11 mouse cellular contexts compared by ENCODE assay signal in the genomic region with DNA sequence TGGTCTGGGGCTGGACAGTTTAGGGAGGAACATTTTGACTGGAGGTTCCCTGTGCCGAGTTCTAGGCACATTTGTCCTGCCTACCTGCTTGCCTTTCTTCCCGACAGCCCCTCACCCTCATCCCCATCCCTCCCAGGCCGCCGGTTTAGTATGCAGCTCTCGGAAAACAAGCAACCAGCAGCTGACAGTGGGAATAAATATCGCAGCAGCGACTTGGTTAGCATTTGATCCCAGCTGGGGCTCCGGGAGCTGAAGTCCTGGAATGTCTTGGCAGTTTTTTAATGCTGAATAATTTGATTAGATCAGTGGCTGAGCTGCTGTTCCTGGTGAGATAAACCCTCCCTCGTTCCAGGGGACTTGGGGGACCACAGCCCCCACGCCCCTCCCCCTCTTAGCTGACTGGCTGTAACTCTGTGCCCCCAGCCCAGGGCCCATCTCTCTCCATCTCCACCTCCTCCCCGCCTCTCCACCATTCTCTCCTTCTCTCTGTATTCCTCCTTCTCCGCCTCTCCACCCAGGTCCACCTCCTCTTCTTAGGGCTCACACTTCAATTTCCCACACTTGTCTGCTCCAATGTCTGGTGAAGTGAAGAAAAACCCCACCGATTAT. TPM values are rescaled to one million over a fixed set of nuclear protein-coding genes. Genes with fewer than 3 reads are reported as not detected.
A peak's percentile ranks its signal among the peaks of the same experiment; 100 is the strongest.
DNase-seq lines count a peak whose midpoint lies in the region; ATAC-seq lines count a peak whose summit lies in the region.
"Had no signal": no experiment of that assay in that cellular context is flagged by ENCODE, and none has a peak within 500 bp of the region (broad histone marks: within the 10 kb centered on the region; RNA-seq: fewer than 3 reads in every experiment).

No protein-coding gene starts in this region.

- no peak overlapping the region for H3K4me3 ChIP-seq in kidney, embryonic 16.5 days (ENCODE audit: low read length)
- no peak overlapping the region for H3K4me3 ChIP-seq in kidney, embryonic 14.5 days (ENCODE audit: low read length)
- no peak overlapping the region for H3K4me3 ChIP-seq in embryonic facial prominence, embryonic 13.5 days
- no peak overlapping the region for H3K4me3 ChIP-seq in heart, embryonic 16.5 days (ENCODE audit: low read length)
- H3K4me3 ChIP-seq in midbrain, embryonic 15.5 days, result no peak overlapping the region
- H3K4me3 ChIP-seq: limb, embryonic 15.5 days; myocyte had no signal

- WGBS in kidney, embryonic 16.5 days, result 15% methylated on average over 12 of the region's 13 CpGs
- 14% methylated on average over 13 of the region's 13 CpGs for WGBS in kidney, embryonic 14.5 days
- 12% methylated on average over 13 of the region's 13 CpGs for WGBS in embryonic facial prominence, embryonic 13.5 days
- whole genome bisulfite sequencing in heart, embryonic 16.5 days, result 24% methylated on average over 13 of the region's 13 CpGs
- 4% methylated on average over 13 of the region's 13 CpGs for WGBS in midbrain, embryonic 15.5 days

- 0 out of 2 replicates have a peak overlapping the region, but pooled peaks have one; percentile 34 for H3K27ac ChIP-seq in kidney, embryonic 16.5 days (ENCODE audit: low read length)
- H3K27ac ChIP-seq in kidney, embryonic 14.5 days (ENCODE audit: low read depth, low read length), result no peak overlapping the region
- peak overlapping the region; percentile 55; the same call in 1 of the 2 replicates for H3K27ac ChIP-seq in embryonic facial prominence, embryonic 13.5 days
- H3K27ac ChIP-seq in heart, embryonic 16.5 days (ENCODE audit: low read length), result no peak overlapping the region
- peak overlapping the region; percentile 79 for H3K27ac ChIP-seq in midbrain, embryonic 15.5 days
- H3K27ac ChIP-seq: limb, embryonic 15.5 days had no signal

- H3K27me3 ChIP-seq in kidney, embryonic 16.5 days (ENCODE audit: insufficient read depth, low read length), result peaks cover 46% of the 10 kb centered on the region
- H3K27me3 ChIP-seq in kidney, embryonic 14.5 days (ENCODE audit: control insufficient read depth, insufficient read depth, low read length), result peaks cover 25% of the 10 kb centered on the region
- peaks cover 40% of the 10 kb centered on the region for H3K27me3 ChIP-seq in embryonic facial prominence, embryonic 13.5 days
- H3K27me3 ChIP-seq in heart, embryonic 16.5 days (ENCODE audit: control insufficient read depth, insufficient read depth, low read length), result peaks cover 14% of the 10 kb centered on the region
- H3K27me3 ChIP-seq in midbrain, embryonic 15.5 days (replicated peaks), result no peaks in the 10 kb centered on the region
- H3K27me3 ChIP-seq: CH12.LX had no signal

- no peaks in the 10 kb centered on the region for H3K36me3 ChIP-seq in kidney, embryonic 16.5 days (ENCODE audit: insufficient read depth, low read length)
- no peaks in the 10 kb centered on the region for H3K36me3 ChIP-seq in kidney, embryonic 14.5 days (ENCODE audit: control insufficient read depth, insufficient read depth, low read length)
- H3K36me3 ChIP-seq in embryonic facial prominence, embryonic 13.5 days, result no peaks in the 10 kb centered on the region
- H3K36me3 ChIP-seq in heart, embryonic 16.5 days (ENCODE audit: control insufficient read depth, insufficient read depth), result no peaks in the 10 kb centered on the region
- H3K36me3 ChIP-seq in midbrain, embryonic 15.5 days (replicated peaks), result no peaks in the 10 kb centered on the region
- H3K36me3 ChIP-seq: limb, embryonic 15.5 days had no signal

- no peaks in the 10 kb centered on the region for H3K9me3 ChIP-seq in kidney, embryonic 16.5 days (ENCODE audit: low read length)
- 0 out of 2 replicates have a peak, but pooled peaks cover 2% of the 10 kb centered on the region for H3K9me3 ChIP-seq in kidney, embryonic 14.5 days (ENCODE audit: control insufficient read depth, low read length)
- H3K9me3 ChIP-seq in embryonic facial prominence, embryonic 13.5 days, result no peaks in the 10 kb centered on the region
- 0 out of 2 replicates have a peak, but pooled peaks cover 2% of the 10 kb centered on the region for H3K9me3 ChIP-seq in heart, embryonic 16.5 days (replicated peaks; ENCODE audit: control insufficient read depth, low read length)
- H3K9me3 ChIP-seq in midbrain, embryonic 15.5 days, result no peaks in the 10 kb centered on the region
- H3K9me3 ChIP-seq: limb, embryonic 15.5 days had no signal

- H3K4me1 ChIP-seq in kidney, embryonic 16.5 days (ENCODE audit: insufficient read depth, low read length), result peaks cover 14% of the 10 kb centered on the region
- peaks cover 12% of the 10 kb centered on the region; the same call in 1 of the 2 replicates for H3K4me1 ChIP-seq in kidney, embryonic 14.5 days (ENCODE audit: control insufficient read depth, insufficient read depth, low read length)
- peaks cover 27% of the 10 kb centered on the region for H3K4me1 ChIP-seq in embryonic facial prominence, embryonic 13.5 days
- H3K4me1 ChIP-seq in heart, embryonic 16.5 days (ENCODE audit: control insufficient read depth, insufficient read depth, low read length), result peaks cover 8% of the 10 kb centered on the region
- H3K4me1 ChIP-seq in midbrain, embryonic 15.5 days, result peaks cover 33% of the 10 kb centered on the region

- H3K4me2 ChIP-seq in kidney, embryonic 16.5 days (replicated peaks; ENCODE audit: low read depth, low read length), result no peak overlapping the region
- no peak overlapping the region; the same call in 1 of the 2 replicates for H3K4me2 ChIP-seq in kidney, embryonic 14.5 days (replicated peaks; ENCODE audit: low read depth, low read length)
- H3K4me2 ChIP-seq in embryonic facial prominence, embryonic 13.5 days, result peak overlapping the region; percentile 16
- no peak overlapping the region for H3K4me2 ChIP-seq in heart, embryonic 16.5 days (ENCODE audit: low read depth, low read length)
- peak overlapping the region; percentile 20; the same call in 1 of the 2 replicates for H3K4me2 ChIP-seq in midbrain, embryonic 15.5 days
- H3K4me2 ChIP-seq: limb, embryonic 15.5 days had no signal

- ATAC-seq in kidney, embryonic 16.5 days (ENCODE audit: low FRiP score, low TSS enrichment), result peak; percentile 19; the same call in 1 of the 2 replicates
- no peak; the same call in 1 of the 2 replicates for ATAC-seq in kidney, embryonic 14.5 days (ENCODE audit: low FRiP score, low TSS enrichment)
- no peak for ATAC-seq in embryonic facial prominence, embryonic 13.5 days (ENCODE audit: insufficient number of reproducible peaks, insufficient read depth, low FRiP score, low TSS enrichment, low read depth)
- ATAC-seq in heart, embryonic 16.5 days (replicated peaks; ENCODE audit: extremely low read depth, insufficient read depth, low FRiP score), result no peak
- ATAC-seq in midbrain, embryonic 15.5 days (replicated peaks), result peak; percentile 74
- ATAC-seq in erythroblast, adult 5-6 weeks (replicated peaks; ENCODE audit: low FRiP score, poor library complexity, severe bottlenecking), result no peak

- DNase-seq in T-cell, adult 2 months (ENCODE audit: low spot score), result no peak
- DNase-seq in left cerebral cortex, adult 8-10 months (ENCODE audit: low spot score in 2 of 2), result no peak

- H3K9ac ChIP-seq in kidney, embryonic 16.5 days (replicated peaks; ENCODE audit: low read length), result 0 out of 2 replicates have a peak overlapping the region, but pooled peaks have one; percentile 14
- no peak overlapping the region for H3K9ac ChIP-seq in kidney, embryonic 14.5 days (ENCODE audit: low read depth, low read length)
- H3K9ac ChIP-seq in embryonic facial prominence, embryonic 13.5 days, result no peak overlapping the region
- H3K9ac ChIP-seq in heart, embryonic 16.5 days (ENCODE audit: low read length), result peak overlapping the region; percentile 34; the same call in 1 of the 2 replicates
- H3K9ac ChIP-seq in midbrain, embryonic 15.5 days, result no peak overlapping the region
- H3K9ac ChIP-seq: limb, embryonic 15.5 days had no signal

RNA-seq across cellular contexts. Expression of a gene that starts 8.7 kb away (rescaled TPM):
- not detected in 2 replicates for polyA plus RNA-seq in kidney, embryonic 16.5 days (2015; fragmentation: Nextera tagmentation; extraction: Ambion mirVana)
- polyA plus RNA-seq in kidney, embryonic 14.5 days (2014; fragmentation: Nextera tagmentation; extraction: Ambion mirVana), result not detected in 2 replicates
- polyA plus RNA-seq in embryonic facial prominence, embryonic 13.5 days (2015; fragmentation: Nextera tagmentation; extraction: Ambion mirVana), result not detected in 2 replicates
- polyA plus RNA-seq in heart, embryonic 16.5 days (2015; fragmentation: Nextera tagmentation; extraction: Ambion mirVana), result not detected in 2 replicates
- not detected in 2 replicates for polyA plus RNA-seq in midbrain, embryonic 15.5 days (2015; fragmentation: Nextera tagmentation; extraction: Ambion mirVana)
- not detected in 2 replicates for total RNA-seq in erythroblast, adult 5-6 weeks (2015; ENCODE audit: low replicate concordance)
- total RNA-seq in erythroblast, adult 5-6 weeks (2017; ENCODE audit: low replicate concordance), result not detected in 2 replicates
- not detected for total RNA-seq in left cerebral cortex, adult 8-10 months (2022)
- total RNA-seq: CH12.LX had no signal
- polyA plus RNA-seq: limb, embryonic 15.5 days; myocyte had no signal

Comparison
In these comparisons a context has a peak if more than half of its experiments do, and no peak if none do; other contexts are left out.
1. ATAC-seq: peak in kidney, embryonic 16.5 days (single experiment) and midbrain, embryonic 15.5 days (single experiment); none in kidney, embryonic 14.5 days (single experiment), embryonic facial prominence, embryonic 13.5 days (single experiment), heart, embryonic 16.5 days (single experiment) and erythroblast, adult 5-6 weeks (single experiment).
2. H3K27ac ChIP-seq: peak in kidney, embryonic 16.5 days (single experiment), embryonic facial prominence, embryonic 13.5 days (single experiment) and midbrain, embryonic 15.5 days (single experiment); none in kidney, embryonic 14.5 days (single experiment) and heart, embryonic 16.5 days (single experiment).
3. H3K9ac ChIP-seq: peak in kidney, embryonic 16.5 days (single experiment) and heart, embryonic 16.5 days (single experiment); none in kidney, embryonic 14.5 days (single experiment), embryonic facial prominence, embryonic 13.5 days (single experiment) and midbrain, embryonic 15.5 days (single experiment).
4. H3K4me2 ChIP-seq: peak in embryonic facial prominence, embryonic 13.5 days (single experiment) and midbrain, embryonic 15.5 days (single experiment); none in kidney, embryonic 16.5 days (single experiment), kidney, embryonic 14.5 days (single experiment) and heart, embryonic 16.5 days (single experiment).